Mouse (Mus musculus): Measurements from ENCODE around the gene Ralgps1. TPM values are rescaled to one million over a fixed set of nuclear protein-coding genes. Genes with fewer than 3 reads are reported as not detected.

Gene Ralgps1
- total and polyA plus RNA-seq, 3 experiments: 0.89 to 2.6 TPM; not detected in 1

- H3K9me3 ChIP-seq (replicated peaks; ENCODE audit: insufficient read depth, low read length): no peaks in the 10 kb centered on the region
- no peak overlapping the region for H3K4me3 ChIP-seq (ENCODE audit: control insufficient read depth in 1 of 2, insufficient read depth in 1 of 2, low read depth in 2 of 2, low read length in 2 of 2)
- H3K27ac ChIP-seq (ENCODE audit: control insufficient read depth, low read depth, low read length): no peak overlapping the region
- no peak for DNase-seq (ENCODE audit: low read depth, low spot score)
- H3K4me1 ChIP-seq (ENCODE audit: control insufficient read depth in 1 of 2, insufficient read depth in 2 of 2, low read length in 2 of 2): no peaks in the 10 kb centered on the region
- no peaks in the 10 kb centered on the region for H3K36me3 ChIP-seq (ENCODE audit: control insufficient read depth in 1 of 2, insufficient read depth in 2 of 2, low read length in 2 of 2)
- no peaks in the 10 kb centered on the region for H3K79me2 ChIP-seq (ENCODE audit: control insufficient read depth, insufficient read depth, low read length, poor library complexity)
- TF ChIP-seq BHLHE40 (IDR thresholded peaks at IDR 0.05; ENCODE audit: borderline replicate concordance, low read depth, low read length): no peak
- TF ChIP-seq MAZ (IDR thresholded peaks at IDR 0.05; ENCODE audit: low read depth, low read length): no peak
- no peak for TF ChIP-seq UBTF (IDR thresholded peaks at IDR 0.05; ENCODE audit: borderline replicate concordance, insufficient read depth, low read depth, low read length)
- no peak for TF ChIP-seq TCF12 (IDR thresholded peaks at IDR 0.05; ENCODE audit: low read depth, low read length)
- TF ChIP-seq NRF1 (IDR thresholded peaks at IDR 0.05; ENCODE audit: insufficient read depth, low read depth, low read length, poor library complexity, severe bottlenecking): no peak
- no peak for TF ChIP-seq EP300 (IDR thresholded peaks at IDR 0.05; ENCODE audit: low read depth in 1 of 2, low read length in 2 of 2)
- no peak for TF ChIP-seq HCFC1 (IDR thresholded peaks at IDR 0.05; ENCODE audit: low read depth, low read length)
- no peak for TF ChIP-seq SMC3 (IDR thresholded peaks at IDR 0.05; ENCODE audit: low read depth, low read length)
- TF ChIP-seq RCOR1 (IDR thresholded peaks at IDR 0.05; ENCODE audit: low read depth, low read length): no peak
- TF ChIP-seq E2F4 (IDR thresholded peaks at IDR 0.05; ENCODE audit: borderline replicate concordance, low read depth, low read length): no peak
- TF ChIP-seq POLR2AphosphoS2 (IDR thresholded peaks at IDR 0.05; ENCODE audit: low read length): no peak
- no peak for TF ChIP-seq KAT2A (conservative IDR thresholded peaks at IDR 0.05; ENCODE audit: low read depth, low read length)
- no peak for TF ChIP-seq MAX (IDR thresholded peaks at IDR 0.05; ENCODE audit: low read length)
- TF ChIP-seq GABPA (IDR thresholded peaks at IDR 0.05; ENCODE audit: low read depth, low read length): no peak
- TF ChIP-seq USF1 (IDR thresholded peaks at IDR 0.05; ENCODE audit: low read depth, low read length): no peak
- no peak for TF ChIP-seq POLR2AphosphoS5 (IDR thresholded peaks at IDR 0.05; ENCODE audit: borderline replicate concordance, low read depth, low read length)
- TF ChIP-seq ZNF384 (IDR thresholded peaks at IDR 0.05; ENCODE audit: low read depth, low read length): no peak
- TF ChIP-seq MYB (IDR thresholded peaks at IDR 0.05; ENCODE audit: low read depth, low read length): no peak
- no peaks in the 10 kb centered on the region for H3K27me3 ChIP-seq (ENCODE audit: control insufficient read depth in 1 of 2, insufficient read depth in 2 of 2, low read length in 2 of 2)
- H3K9ac ChIP-seq (ENCODE audit: control insufficient read depth, low read depth, low read length, poor library complexity, severe bottlenecking): no peak overlapping the region
Observed at GRCm38 (mm10) chr2:33280525-33280924, 90.8 kb downstream of the Ralgps1 start.

GRCm38 (mm10) chr2:33279758-33280157 lies 91.5 kb downstream of the Ralgps1 start:
- TF ChIP-seq MXI1 (IDR thresholded peaks at IDR 0.05; ENCODE audit: low read depth, low read length) (no peak), MAX (IDR thresholded peaks at IDR 0.05; ENCODE audit: low read length) (no peak), HCFC1 (IDR thresholded peaks at IDR 0.05; ENCODE audit: low read depth, low read length) (no peak), USF2 (IDR thresholded peaks at IDR 0.05; ENCODE audit: borderline replicate concordance in 1 of 2, insufficient read depth in 1 of 2, low read depth in 1 of 2, low read length in 2 of 2) (no peak), RAD21 (IDR thresholded peaks at IDR 0.05; ENCODE audit: low read depth, low read length) (no peak), E2F4 (IDR thresholded peaks at IDR 0.05; ENCODE audit: borderline replicate concordance, low read depth, low read length) (no peak), UBTF (IDR thresholded peaks at IDR 0.05; ENCODE audit: borderline replicate concordance, insufficient read depth, low read depth, low read length) (no peak), ZKSCAN1 (IDR thresholded peaks at IDR 0.05; ENCODE audit: low read depth, low read length) (no peak), CHD2 (IDR thresholded peaks at IDR 0.05; ENCODE audit: low read length) (no peak), NRF1 (IDR thresholded peaks at IDR 0.05; ENCODE audit: insufficient read depth, low read depth, low read length, poor library complexity, severe bottlenecking) (no peak), TBP (IDR thresholded peaks at IDR 0.05; ENCODE audit: low read depth, low read length) (no peak)

More at GRCm38 (mm10) chr2:33279758-33280157, 91.5 kb downstream of the Ralgps1 start:
- no peaks in the 10 kb centered on the region for H3K36me3 ChIP-seq (ENCODE audit: control insufficient read depth in 1 of 2, insufficient read depth in 2 of 2, low read length in 2 of 2)
- H3K4me3 ChIP-seq (ENCODE audit: control insufficient read depth in 1 of 2, insufficient read depth in 1 of 2, low read depth in 2 of 2, low read length in 2 of 2): no peak overlapping the region
- H3K79me2 ChIP-seq (ENCODE audit: control insufficient read depth, insufficient read depth, low read length, poor library complexity): no peaks in the 10 kb centered on the region
- no peak for DNase-seq (ENCODE audit: low read depth, low spot score)
- no peaks in the 10 kb centered on the region for H3K9me3 ChIP-seq (replicated peaks; ENCODE audit: insufficient read depth, low read length)
- no peaks in the 10 kb centered on the region for H3K4me1 ChIP-seq (ENCODE audit: control insufficient read depth in 1 of 2, insufficient read depth in 2 of 2, low read length in 2 of 2)
- H3K27me3 ChIP-seq (ENCODE audit: control insufficient read depth in 1 of 2, insufficient read depth in 2 of 2, low read length in 2 of 2): no peaks in the 10 kb centered on the region
- no peak overlapping the region for H3K27ac ChIP-seq (ENCODE audit: control insufficient read depth, low read depth, low read length)
- H3K9ac ChIP-seq (ENCODE audit: control insufficient read depth, low read depth, low read length, poor library complexity, severe bottlenecking): no peak overlapping the region

All from MEL (cell line).